Mouse (Mus musculus): ENCODE measurements around the gene Snai1. TPM values are rescaled to one million over a fixed set of nuclear protein-coding genes. Genes with fewer than 3 reads are reported as not detected.

Snai1 gene
- 1 to 10 TPM; 1.1 to 1.2 TPM for total RNA-seq (2021)
- long read RNA-seq, experiment 1 = 0 reads
- long read RNA-seq, experiment 2 = 0 reads

DNA sequence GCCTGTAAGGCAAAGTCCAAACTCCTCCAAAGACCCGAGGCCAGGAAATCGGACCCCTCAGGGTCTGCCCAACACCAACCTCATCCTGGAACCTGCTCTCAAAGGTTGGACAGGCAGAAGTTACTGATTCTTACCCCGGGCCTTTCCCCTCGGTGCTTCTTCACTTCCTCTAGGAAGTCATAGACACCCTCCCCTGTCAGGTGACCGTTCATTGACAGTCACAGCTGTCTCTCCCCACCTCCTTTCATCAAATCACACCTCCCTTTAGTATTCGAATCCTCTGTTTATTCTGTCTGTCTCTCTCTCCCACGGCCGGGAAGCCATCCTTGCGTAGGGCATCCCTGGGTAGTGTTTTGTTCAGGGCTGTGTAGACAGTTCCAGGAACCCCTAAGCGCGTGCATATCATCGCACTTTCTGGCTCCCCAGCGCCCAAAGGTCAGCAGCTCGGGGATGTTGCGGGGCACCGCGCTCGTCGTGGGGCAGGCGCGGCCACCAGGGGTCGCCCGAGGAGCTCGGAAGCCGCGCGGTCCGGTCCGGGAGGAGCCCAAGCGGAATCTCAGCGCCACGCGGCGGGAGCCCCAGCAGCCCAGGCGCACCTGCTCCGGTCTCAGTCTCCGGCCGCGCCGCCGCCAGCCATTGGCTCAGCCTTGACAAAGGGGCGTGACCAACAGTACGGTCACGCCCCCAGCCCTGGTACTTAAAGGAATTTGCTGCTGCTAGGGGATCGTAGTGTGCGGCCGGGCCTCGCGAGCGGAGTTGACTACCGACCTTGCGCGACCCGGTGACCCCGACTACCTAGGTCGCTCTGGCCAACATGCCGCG, at the start of gene Snai1:
Gene Snai1, plus strand, starts transcription at position 720 of the 822 bp plus-strand sequence.
- peak; percentile 98 for DNase-seq
- peak within 1 kb of the TSS; percentile 86 for H3K27ac ChIP-seq
- peak; percentile 98 for TF ChIP-seq CTCF (IDR thresholded peaks at IDR 0.05)
- peak within 1 kb of the TSS; percentile 82 for H3K4me3 ChIP-seq
- intact Hi-C loops (cut with DNase I) = loop anchor here (1.0 to 5.0 kb wide), 3 partner anchors 68 to 360 kb away; partner anchors contain the start of gene Gm20431

DNA sequence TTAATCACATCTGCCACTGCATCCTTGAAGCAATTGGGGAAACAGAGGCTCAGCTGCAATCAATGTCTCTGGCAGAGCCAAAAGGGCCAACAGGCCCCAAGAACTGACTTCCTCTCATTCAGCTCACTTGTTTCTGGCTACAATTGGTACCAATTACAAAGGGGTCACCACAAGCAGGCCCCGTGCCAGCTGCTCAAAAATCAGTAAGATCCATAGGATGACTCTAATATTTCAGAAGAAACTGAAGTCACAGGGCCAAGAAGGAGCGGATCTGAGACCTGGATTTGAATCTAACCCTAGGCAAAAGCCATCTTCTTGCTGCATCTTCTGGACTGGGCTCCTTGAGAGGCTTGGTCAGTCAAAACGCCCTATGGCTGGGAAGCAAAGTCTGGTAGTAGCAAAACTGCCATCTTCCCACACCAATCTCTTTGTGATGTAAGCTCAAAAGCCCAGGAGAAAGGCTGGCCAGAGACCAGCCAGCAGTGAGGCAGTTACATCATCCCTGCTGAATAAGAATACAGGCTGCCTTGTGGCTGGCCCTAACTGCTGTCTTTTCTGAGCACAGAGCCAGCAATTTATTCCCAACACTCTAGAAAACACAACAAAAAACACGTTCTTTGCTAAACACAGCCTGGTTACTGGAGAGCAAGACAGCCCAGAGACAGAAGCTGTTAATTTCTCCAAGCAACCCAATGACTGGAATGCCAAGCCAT, 47.0 kb upstream of the Snai1 start:
- Histone ChIP-seq H3K4me3 (peak overlapping the region; percentile 92), H3K27ac (peak overlapping the region; percentile 96)
- intact Hi-C loops (cut with DNase I) = no loop called here
- DNase-seq = no peak
- TF ChIP-seq CTCF (IDR thresholded peaks at IDR 0.05) = no peak

DNA sequence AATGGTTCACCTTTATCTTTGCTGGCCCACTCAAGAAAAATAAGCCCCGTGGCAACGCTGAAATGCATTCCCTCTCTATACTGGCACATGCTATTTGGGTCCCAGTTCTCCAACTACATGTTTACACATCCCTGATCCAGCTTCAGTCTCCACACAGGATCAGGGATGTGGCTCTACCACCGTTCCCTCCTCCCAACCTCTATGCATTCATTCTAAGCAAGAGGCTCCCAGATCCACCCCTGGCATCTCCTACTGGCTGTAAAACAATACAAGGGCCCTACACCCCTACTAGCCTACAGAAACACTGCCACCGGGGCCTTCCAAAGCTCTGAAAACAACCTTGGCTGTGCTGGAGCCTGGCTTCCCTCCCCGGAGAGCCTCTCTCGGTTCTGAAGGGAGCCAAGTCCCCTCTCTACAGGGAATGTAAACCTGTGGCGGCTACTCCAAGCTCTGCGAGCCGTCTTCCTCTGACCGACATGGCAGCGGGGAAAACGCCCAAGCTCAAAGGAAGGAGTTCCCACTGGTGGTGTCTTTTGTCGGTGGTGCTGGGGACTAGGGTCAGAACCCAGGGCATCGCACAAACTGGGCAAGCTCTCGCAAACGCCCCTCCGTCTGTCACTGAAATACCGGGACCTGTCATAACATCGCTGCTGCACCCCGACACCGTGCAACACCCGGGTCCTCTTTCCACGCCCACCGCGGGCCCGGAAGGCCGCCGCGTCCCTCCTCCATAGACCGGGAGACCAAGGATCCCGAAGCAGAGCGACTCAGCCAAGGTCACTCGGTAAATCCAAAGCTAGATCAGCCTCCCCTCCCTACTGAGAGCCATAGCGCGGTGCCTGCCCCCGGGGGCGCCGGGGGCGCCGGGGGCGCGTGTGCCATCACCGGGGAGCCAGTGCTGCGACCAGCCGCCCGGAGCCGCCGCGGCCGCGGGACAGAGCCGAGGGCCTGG, 46.0 kb upstream of the Snai1 start, which contains the start of gene Rnf114:
Gene Rnf114, plus strand, starts transcription at position 889 of the 952 bp plus-strand sequence.
- intact Hi-C loops (cut with DNase I) = no loop called here
- DNase-seq = no peak
- TF ChIP-seq CTCF (IDR thresholded peaks at IDR 0.05) = no peak

DNA sequence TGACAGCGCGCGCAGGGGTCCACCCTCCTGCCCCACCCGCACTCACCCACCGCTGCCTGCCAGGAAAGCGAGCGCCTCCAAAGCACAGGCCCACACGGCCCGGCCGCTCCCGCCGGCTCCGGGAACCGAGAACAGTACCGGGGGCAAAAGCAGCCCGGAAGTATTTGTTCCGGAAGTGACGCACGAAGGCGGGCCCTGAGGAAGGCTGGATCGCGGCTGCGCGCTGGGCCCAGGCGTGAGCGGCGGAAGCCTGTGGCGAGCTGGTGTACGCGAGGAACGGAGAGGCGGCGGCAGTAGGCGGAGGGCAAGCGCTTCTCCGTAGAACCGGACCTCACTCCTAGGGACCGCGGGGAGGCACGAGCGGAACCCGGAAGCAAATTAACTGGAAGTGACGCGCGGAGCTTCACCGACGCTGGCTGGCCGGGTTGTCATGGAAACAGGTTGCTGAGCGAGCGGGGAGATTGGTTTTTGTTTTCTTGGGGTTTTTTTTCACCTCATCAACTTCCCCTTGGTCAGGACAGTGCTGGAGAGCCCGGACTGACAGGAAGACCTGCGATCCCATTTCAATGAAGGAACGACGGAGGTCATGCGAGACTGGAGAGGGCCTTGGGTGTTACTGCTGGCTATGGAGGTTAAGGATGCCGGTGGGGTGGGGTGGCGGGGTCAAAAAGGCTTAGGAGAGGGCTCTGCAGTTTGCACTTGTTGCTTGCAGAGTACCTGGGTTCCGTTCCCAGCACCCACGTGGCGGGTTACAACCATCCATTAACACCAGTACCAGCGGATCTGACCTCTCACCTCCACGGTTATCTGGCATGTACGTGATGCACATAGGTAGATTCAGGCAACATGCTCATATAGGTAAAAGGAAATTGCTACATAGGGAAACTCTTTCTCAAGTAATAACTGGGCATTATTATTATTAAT, 45.0 kb upstream of the Snai1 start, which contains the start of gene Spata2:
Gene Spata2, minus strand, starts transcription at position 175 of the 924 bp plus-strand sequence.
- Histone ChIP-seq H3K27ac (peak within 1 kb of the TSS; percentile 96), H3K4me3 (peak within 1 kb of the TSS; percentile 92)
- intact Hi-C loops (cut with DNase I) = no loop called here
- no peak for TF ChIP-seq CTCF (IDR thresholded peaks at IDR 0.05)
- DNase-seq = peak; percentile 97

More for the DNA sequence above, 46.0 kb upstream of the Snai1 start, which contains the start of gene Rnf114:
- H3K27ac ChIP-seq = peak within 1 kb of the TSS; percentile 96
- peak within 1 kb of the TSS; percentile 92 for H3K4me3 ChIP-seq

DNA sequence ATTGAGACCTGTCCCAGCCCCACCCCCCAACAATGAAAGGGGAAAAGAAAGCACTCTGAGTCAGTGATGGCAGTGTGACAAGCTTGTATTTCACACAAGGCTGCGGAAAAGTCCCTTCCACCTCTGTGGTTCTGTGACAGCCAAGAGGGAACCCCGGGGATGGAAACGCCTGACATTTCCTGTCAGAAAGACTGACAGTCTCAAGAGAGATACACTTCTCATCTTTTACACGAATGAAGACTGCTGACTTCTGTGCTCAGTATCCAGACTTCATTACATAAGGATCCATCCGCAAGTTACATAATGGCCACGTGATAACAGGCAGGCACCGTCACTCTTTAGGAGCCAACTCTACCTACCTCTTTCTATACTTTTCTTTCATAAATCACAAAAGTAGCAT, 41.6 kb upstream of the Snai1 start:
- no peak overlapping the region for H3K4me3 ChIP-seq
- H3K27ac ChIP-seq = no peak overlapping the region
- no peak for DNase-seq
- TF ChIP-seq CTCF (IDR thresholded peaks at IDR 0.05) = no peak
- intact Hi-C loops (cut with DNase I) = no loop called here

DNA sequence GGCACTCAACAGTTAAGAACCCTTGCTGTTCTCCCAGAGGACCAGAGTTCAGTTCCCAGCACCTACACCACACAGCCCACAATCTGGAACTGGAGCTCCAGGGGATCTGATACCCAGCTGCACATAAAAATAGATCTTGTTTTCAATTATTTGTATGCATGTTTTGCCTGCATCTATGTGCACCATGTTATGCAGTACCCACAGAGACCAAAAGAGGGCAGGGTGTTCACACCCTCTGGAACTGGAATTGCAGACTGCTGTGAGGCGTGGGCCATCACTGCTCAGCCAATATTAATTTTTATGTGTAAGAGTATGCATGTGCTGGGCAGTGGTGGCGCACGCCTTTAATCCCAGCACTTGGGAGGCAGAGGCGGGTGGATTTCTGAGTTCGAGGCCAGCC, 40.7 kb upstream of the Snai1 start:
- H3K27ac ChIP-seq = no peak overlapping the region
- peak; percentile 66 for TF ChIP-seq CTCF (IDR thresholded peaks at IDR 0.05)
- no peak for DNase-seq
- no peak overlapping the region for H3K4me3 ChIP-seq
- intact Hi-C loops (cut with DNase I) = no loop called here

DNA sequence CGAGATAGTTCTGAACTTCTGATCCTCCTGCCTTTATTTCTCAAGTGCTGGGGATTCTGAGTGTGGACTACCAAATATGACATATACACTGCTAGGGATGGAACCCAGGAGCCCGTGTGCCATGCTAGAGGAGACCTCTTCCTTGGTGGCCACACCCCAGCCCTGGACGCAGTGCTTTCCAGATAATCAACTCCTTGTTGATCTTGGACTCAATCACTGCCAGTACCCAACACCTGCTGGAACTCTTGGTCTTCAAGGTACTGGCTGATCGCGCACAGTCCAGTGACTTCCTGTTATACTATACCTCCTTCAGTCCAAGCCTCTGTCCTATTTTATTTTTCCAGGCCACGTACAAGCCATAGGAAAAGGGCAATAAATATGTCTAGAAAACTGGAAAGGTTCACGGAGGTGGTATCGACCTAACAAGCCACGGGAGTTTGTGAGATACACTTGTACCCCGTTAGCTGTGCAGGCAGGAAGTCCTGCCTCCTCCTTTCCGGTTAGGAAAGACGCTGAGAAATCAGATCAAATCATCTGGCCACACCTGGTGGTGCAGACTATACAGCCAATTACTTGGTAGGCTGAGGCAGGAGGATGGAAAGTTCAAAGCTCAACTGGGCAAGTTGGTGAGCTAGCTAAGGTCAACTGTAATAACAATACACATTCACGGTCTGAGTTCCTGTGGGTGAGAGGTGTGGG, 35.3 kb upstream of the Snai1 start:
- Histone ChIP-seq H3K4me3 (peak overlapping the region; percentile 90), H3K27ac (peak overlapping the region; percentile 97)
- peak; percentile 17 for DNase-seq
- intact Hi-C loops (cut with DNase I) = no loop called here
- no peak for TF ChIP-seq CTCF (IDR thresholded peaks at IDR 0.05)

DNA sequence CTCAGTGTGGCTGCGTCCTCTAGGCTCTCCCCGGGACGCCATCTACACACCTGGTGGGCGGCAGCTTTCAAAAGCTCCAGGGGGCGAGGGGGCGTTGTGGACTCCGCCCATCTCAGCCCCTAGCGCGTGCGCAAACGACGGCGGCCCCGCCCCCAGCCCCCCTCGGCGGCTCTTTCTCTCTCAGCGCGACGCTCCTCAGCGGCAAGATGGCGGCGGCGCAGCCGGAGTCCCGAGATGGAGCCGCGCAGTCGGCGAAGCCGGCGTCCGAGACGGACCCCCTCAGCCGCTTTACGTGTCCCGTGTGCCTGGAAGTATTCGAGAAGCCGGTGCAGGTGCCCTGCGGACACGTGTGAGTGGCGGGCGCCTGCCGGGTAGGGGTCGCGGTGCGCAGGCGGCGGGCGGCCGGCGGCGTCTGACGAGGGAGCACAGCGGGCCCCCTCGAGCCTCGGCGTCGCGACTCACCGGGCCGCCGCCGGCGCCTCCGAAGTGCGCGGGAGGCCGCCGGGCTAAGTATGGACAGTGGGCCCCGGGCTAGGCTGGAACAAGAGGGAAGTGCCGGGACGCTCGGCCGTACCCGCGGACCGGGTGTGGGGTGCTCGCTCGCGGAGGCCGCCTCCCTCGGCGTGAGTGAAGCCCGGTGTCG, 34.6 kb upstream of the Snai1 start:
- peak overlapping the region; percentile 97 for H3K27ac ChIP-seq
- peak; percentile 21; the same call in 1 of the 2 replicates for TF ChIP-seq CTCF (IDR thresholded peaks at IDR 0.05)
- intact Hi-C loops (cut with DNase I) = no loop called here
- H3K4me3 ChIP-seq = peak overlapping the region; percentile 90
- peak; percentile 92 for DNase-seq

DNA sequence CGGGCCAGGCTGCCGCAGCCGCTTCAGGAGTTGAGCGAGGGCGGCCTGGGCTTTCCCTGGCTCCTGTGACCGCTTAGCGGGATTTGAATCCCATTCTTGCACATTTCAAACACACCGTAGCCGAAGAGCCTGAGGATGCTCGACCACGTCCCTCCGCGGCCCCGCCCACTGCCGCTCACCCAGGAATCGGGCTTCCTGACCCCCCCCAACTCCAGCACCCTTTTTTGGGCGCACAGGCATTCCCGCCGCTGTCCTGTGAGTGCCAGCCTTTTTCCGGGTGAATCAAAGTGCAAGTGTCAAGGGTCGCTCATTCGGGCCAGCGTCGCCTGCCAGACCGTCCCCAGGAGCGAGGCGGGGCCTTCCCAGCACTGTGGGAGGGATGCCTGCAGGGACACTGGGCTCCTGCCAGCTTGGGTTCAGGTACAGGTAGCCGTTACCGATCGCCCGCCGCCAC, 34.1 kb upstream of the Snai1 start:
- H3K4me3 ChIP-seq = peak overlapping the region; percentile 90
- peak; percentile 67 for DNase-seq
- no peak for TF ChIP-seq CTCF (IDR thresholded peaks at IDR 0.05)
- intact Hi-C loops (cut with DNase I) = no loop called here
- H3K27ac ChIP-seq = peak overlapping the region; percentile 97

DNA sequence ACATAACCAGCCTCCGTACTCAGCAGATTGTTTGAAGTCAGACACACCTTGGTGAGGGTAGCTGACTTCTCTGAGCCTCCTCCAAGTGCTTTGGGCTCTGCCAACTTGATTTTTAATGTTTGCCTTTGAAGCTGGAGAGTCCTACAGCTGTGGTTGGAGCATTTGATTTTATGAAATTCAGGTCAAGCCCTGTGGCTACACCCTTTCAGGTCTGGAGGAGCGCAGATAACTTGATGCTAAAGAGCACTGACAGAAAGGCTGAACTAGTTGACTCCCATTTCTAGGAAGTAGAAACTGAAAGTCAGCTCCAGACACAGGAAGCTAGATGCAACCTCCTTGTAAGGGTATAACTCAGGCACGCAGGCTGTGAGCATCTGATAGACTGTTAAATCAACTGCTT, 32.9 kb upstream of the Snai1 start:
- Histone ChIP-seq H3K4me3 (peak overlapping the region; percentile 90), H3K27ac (peak overlapping the region; percentile 97)
- no peak for TF ChIP-seq CTCF (IDR thresholded peaks at IDR 0.05)
- DNase-seq = peak; percentile 14
- intact Hi-C loops (cut with DNase I) = no loop called here
